Mouse (Mus musculus): ENCODE data around the gene Rfc1.
A peak's percentile ranks its signal among the peaks of the same experiment; 100 is the strongest.

Rfc1 gene

GRCm38 (mm10) chr5:65335298-65336074 is at the start of gene Rfc1:
Rfc1 (minus strand) TSS chr5:65335670.
- peak; percentile 85 for DNase-seq (ENCODE audit: low spot score)

GRCm38 (mm10) chr5:65374746-65375145 is 39.3 kb upstream of the Rfc1 start:
- no peak for DNase-seq (ENCODE audit: low spot score)

GRCm38 (mm10) chr5:65371551-65371950 is 36.1 kb upstream of the Rfc1 start:
- no peak for DNase-seq (ENCODE audit: low spot score)

GRCm38 (mm10) chr5:65367837-65368236 is 32.4 kb upstream of the Rfc1 start:
- no peak for DNase-seq (ENCODE audit: low spot score)

GRCm38 (mm10) chr5:65357771-65358170 is 22.3 kb upstream of the Rfc1 start:
- no peak for DNase-seq (ENCODE audit: low spot score)

GRCm38 (mm10) chr5:65356851-65357250 is 21.4 kb upstream of the Rfc1 start:
- no peak for DNase-seq (ENCODE audit: low spot score)

GRCm38 (mm10) chr5:65354985-65355384 is 19.5 kb upstream of the Rfc1 start:
- DNase-seq (ENCODE audit: low spot score) = no peak

- no peak for DNase-seq (ENCODE audit: low spot score)
These were observed 18.6 kb upstream of the Rfc1 start for GRCm38 (mm10) chr5:65354097-65354496.

GRCm38 (mm10) chr5:65350508-65350907 is 15.0 kb upstream of the Rfc1 start:
- DNase-seq (ENCODE audit: low spot score) = no peak

- DNase-seq (ENCODE audit: low spot score) = no peak
These were observed 12.7 kb upstream of the Rfc1 start, which contains the start of gene Klb for GRCm38 (mm10) chr5:65348168-65348567. Klb (plus strand) TSS chr5:65348314.

- no peak for DNase-seq (ENCODE audit: low spot score)
These were observed 4.7 kb upstream of the Rfc1 start for GRCm38 (mm10) chr5:65340167-65340566.

GRCm38 (mm10) chr5:65338394-65338793 is 2.9 kb upstream of the Rfc1 start:
- DNase-seq (ENCODE audit: low spot score) = no peak

GRCm38 (mm10) chr5:65336075-65336355 is 545 bp upstream of the Rfc1 start:
- DNase-seq (ENCODE audit: low spot score) = no peak

- no peak for DNase-seq (ENCODE audit: low spot score)
These were observed 682 bp downstream of the Rfc1 start for GRCm38 (mm10) chr5:65334788-65335187.

GRCm38 (mm10) chr5:65329971-65330370 is 5.5 kb downstream of the Rfc1 start:
- no peak for DNase-seq (ENCODE audit: low spot score)

GRCm38 (mm10) chr5:65326212-65326611 is 9.3 kb downstream of the Rfc1 start:
- no peak for DNase-seq (ENCODE audit: low spot score)

GRCm38 (mm10) chr5:65324758-65325355 is 10.6 kb downstream of the Rfc1 start:
- DNase-seq (ENCODE audit: low spot score) = no peak

GRCm38 (mm10) chr5:65324271-65324670 is 11.2 kb downstream of the Rfc1 start:
- no peak for DNase-seq (ENCODE audit: low spot score)

- no peak for DNase-seq (ENCODE audit: low spot score)
These were observed 13.3 kb downstream of the Rfc1 start for GRCm38 (mm10) chr5:65322165-65322564.

GRCm38 (mm10) chr5:65319176-65319575 is 16.3 kb downstream of the Rfc1 start:
- DNase-seq (ENCODE audit: low spot score) = no peak

GRCm38 (mm10) chr5:65308866-65309265 is 26.6 kb downstream of the Rfc1 start:
- no peak for DNase-seq (ENCODE audit: low spot score)

- DNase-seq (ENCODE audit: low spot score) = no peak
These were observed 27.3 kb downstream of the Rfc1 start for GRCm38 (mm10) chr5:65308208-65308607.

- no peak for DNase-seq (ENCODE audit: low spot score)
These were observed 30.0 kb downstream of the Rfc1 start for GRCm38 (mm10) chr5:65305516-65305915.

- DNase-seq (ENCODE audit: low spot score) = peak; percentile 17
These were observed 35.3 kb downstream of the Rfc1 start for GRCm38 (mm10) chr5:65300121-65300520.
